Mouse (Mus musculus) ZHBTc4 (cell line): ENCODE measurements around the gene Hoxc11.

Experiments used
- DNase-seq: peaks from one replicate; pipeline ENCODE4 v3.0.0-alpha.2; 2011; ENCODE audit warnings: low read depth, low spot score

Hoxc11 gene

DNA sequence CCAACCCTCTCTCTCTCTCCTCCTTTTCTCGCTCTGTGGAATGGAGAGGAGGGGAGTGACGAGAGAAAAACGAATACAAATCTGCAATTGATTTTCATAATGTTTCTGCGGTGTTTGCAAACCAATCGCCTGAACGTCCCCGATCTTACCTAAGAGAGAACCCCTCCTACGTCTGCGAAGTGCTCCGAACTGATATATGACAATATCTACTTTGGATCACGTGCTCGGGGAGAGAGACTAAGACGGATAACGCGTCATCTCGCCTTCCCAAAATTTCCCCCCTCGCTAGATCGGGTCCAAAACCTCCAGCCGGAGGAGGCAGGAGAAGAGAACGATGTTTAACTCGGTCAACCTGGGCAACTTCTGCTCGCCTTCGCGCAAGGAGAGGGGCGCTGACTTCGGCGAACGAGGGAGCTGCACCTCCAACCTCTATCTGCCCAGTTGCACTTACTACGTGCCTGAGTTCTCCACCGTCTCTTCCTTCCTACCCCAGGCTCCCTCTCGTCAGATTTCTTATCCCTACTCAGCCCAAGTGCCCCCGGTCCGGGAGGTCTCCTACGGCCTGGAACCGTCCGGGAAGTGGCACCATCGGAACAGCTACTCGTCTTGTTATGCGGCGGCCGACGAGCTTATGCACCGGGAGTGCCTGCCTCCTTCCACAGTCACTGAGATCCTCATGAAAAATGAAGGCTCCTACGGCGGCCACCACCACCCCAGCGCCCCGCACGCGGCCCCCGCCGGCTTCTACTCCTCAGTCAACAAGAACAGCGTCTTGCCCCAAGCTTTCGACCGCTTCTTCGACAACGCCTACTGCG, at the start of gene Hoxc11:
Gene Hoxc11 (plus strand): TSS at position 236 of the 815 bp plus-strand sequence.
- DNase-seq, result peak; percentile 72

DNA sequence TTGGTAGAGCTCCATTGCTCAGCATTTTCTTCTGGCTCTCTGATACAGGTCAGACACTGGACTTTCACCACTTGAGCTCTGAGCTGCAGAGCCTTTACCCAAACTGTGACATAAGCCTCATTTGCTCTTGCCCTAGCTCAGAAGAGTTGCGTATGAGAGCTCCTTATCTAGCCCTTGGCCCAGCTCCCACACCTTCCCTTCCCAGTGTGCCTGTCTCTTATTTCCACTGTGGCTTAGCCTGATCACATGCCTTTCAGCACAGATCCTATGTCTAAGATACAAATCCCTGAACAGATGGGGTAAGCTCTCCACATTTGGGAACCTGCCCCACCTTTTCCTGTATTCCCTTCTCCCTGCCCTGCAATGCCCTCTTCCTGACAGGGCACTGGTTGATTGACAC, 49.3 kb upstream of the Hoxc11 start:
- no peak for DNase-seq

DNA sequence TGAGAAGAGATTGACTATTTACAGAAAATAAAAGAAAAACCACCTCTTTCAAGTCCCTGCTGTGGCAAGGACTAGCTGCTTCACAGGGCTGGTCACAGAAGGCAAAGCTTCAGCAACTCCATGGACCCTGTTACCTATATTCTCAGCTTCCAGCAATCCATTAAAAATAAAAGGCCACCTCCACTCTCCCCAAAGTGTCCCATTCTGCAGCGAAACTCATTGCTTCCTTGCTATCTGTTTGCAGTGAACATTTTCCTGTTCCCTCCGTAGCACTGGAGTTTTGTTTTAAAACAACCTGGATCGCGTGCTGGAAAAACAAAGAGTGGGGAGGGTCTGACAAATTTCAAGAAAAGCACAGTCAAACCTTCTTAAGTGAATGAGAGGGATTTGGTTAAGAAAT, 44.7 kb upstream of the Hoxc11 start:
- DNase-seq, result no peak

DNA sequence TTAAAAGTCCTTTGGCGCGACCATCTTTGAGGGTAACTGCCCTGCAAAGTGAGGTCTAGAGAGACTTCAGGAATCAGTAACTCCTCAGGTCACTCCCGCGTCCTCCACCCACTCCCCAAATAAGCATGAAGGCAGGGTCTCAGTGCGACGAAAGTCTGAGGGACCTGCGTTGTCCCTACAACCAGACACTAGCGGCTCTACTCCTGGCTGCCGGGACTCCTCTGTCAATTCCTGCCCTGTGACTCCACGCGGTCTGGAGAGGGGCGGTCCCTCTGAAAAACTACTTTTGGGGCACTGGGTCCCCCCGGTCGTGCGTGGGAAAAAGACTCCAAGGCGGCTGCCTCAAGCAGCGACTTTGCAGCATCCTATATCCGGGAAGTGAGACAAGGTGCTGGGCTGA, 44.2 kb upstream of the Hoxc11 start:
- DNase-seq, result peak; percentile 47

DNA sequence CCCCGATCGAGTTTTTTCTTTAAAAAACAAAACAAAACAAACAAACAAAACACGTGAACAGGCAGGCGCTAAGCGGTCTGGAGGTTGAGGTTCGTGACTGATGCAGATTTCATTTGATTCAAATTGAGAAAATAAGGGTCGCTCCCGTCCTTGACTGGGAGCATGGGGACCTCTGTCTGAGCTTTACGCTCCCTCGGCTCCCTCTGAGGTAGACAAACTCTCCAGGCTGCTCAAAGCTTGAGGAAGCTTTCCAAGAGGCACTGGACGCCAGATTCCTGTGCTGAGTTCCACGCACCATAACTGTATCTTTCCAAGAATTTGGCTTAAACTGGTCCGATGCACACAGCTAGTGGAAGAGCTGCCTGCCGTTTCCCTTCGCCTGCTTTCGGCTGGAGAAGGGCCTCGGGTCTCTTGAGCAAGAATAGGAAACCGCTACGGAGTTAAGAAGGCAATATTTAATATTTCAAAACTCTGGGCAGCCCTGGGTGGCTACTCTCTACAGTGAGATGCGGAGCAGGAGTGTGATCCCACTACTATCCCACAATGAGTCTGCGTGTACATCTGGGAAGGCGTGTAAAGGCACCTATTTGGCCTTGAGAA, 43.6 kb upstream of the Hoxc11 start:
- peak; percentile 49 for DNase-seq

DNA sequence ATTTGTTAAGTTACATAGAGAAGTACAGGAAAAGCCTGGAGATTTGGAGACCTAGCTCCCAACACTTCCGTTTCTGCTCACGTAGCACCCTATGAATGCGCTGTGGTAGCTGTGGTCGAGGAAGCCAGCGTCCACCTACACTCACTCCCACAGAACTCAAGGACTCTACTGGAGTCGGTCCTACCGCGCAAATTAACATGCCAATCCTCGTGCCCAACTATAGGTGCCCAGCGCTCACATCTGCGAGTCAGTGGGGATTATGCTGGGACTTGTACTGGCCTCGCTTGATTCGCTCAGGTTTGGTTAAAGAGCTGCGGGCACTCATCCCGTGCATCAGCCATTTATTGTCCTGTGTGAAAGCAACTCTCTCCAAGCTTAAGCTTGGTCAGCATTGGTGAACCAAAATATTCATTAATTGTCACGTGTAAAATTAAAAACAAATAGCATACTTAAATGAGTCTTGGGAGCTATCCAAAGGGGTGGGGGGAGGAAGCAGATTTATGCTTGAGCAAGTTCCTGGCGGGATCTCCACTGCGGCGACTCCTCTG, 41.1 kb upstream of the Hoxc11 start:
- DNase-seq, result peak; percentile 25

DNA sequence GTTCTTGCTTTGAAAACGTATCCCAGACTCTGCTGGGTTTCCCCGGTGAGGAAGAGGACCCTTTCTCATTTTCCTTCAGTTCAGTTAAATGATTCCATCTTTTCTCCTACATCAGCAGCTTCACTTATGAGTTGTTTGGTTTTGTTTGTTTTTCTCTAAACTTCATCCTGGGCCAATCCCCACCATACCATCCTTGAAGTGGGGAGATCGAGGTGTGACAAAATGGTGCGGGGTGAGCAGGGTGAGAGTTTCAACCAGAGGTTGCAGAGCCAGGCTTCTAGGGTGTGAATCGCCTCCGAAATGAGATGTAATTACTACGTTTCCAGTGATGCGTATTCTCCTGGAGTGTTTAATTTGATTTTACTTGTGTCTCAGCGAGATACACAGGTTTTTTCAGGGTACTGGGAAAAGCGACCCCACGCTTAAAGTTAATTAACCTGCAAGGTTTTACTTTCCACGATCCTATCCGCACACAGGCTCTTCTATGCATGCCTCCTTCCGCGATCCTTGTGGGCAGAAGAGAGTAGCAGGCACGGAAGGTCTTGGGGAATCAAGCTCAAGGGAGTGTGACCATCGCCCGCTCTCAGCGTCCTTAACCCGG, 36.2 kb upstream of the Hoxc11 start:
- no peak for DNase-seq

DNA sequence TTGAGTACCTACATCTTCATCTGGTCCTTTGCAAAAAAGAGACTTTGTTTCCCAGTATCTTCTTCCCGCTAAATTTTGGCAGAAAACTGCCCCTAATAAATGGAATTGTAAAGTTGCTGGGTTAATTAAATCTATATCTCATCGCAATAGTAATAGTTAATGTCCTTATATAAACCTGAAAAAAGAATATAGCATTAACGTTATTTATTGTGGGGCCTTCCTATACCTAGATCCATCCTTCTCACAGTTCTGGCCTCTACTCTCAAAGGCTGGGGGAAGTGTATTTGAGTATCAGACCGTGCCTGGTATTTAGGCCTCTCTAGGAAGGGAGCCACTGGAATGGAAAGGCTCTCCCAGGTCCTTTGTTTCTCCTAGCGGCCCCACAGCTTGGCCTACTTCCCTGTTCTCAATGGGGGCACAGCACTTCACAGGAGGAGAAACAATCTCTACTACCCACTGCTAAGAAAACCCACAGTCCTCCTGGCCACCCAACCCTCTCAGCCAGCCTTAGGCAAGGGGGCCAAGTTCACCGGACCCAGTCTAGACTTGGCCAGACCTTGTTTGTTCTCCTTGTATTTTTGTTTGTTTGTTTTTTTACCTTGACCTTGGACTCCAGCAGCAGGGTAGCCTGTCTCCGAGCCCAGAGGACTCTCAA, 35.5 kb upstream of the Hoxc11 start:
- no peak for DNase-seq

DNA sequence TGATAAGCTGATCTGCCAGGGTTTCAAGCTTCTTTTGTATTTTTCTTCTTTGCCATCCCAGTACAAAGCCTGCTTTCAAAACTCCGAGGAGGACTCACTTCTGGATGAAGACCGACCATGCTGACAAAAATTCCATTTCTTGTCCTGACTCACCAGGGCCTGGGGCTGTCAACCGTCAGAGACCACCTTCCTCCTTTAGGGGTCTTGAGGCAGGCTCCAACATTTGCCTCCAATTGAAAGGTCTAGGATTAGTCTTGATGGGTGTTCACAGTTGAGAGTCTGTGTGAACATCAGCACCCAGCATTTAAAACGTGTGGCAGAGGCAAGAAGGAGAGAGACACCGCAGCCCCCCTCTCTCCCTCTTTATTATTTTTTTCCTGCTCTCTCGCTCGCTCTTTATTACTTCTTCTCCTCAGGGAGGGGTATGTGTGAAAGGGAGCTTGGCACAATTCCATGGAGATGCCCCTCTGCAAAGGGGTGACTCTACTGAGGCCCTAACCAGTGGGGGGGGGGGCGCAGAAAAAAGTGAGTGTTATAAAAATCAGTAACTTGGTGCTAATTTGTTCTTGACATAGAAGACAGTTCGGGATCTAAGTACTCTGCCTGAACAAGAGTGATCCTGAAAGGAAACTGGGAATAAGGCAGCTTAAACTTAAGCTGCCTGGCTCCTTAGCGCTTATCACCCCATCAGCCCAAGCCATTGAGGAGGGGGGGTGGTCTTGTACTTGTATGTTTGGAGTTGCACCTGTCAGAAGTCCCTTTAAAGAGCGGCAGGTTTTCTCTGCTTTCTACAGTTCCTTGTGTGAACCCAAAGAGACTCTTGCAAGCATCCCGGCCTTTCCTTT, 34.7 kb upstream of the Hoxc11 start:
- DNase-seq, result no peak

DNA sequence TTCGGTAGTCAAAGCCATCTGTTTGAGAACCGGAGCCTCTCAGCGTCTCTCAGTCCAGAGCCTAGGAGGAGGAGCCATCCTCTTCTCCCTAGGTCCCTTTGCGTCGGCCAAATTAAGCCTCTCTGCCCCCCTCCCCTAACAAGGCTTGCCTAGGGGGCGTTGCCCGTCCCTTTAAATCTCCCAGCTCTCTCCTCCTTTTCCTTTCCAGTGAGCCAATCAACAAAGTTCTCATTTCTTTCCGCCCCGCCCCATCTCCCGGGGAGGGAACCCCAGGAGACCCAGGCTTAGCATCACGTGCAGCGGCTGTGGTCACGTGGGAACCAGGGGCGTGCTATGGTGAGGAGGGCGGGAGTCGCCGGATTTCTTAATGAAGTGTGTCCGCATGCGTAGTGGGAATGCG, 33.6 kb upstream of the Hoxc11 start:
- DNase-seq, result peak; percentile 100

DNA sequence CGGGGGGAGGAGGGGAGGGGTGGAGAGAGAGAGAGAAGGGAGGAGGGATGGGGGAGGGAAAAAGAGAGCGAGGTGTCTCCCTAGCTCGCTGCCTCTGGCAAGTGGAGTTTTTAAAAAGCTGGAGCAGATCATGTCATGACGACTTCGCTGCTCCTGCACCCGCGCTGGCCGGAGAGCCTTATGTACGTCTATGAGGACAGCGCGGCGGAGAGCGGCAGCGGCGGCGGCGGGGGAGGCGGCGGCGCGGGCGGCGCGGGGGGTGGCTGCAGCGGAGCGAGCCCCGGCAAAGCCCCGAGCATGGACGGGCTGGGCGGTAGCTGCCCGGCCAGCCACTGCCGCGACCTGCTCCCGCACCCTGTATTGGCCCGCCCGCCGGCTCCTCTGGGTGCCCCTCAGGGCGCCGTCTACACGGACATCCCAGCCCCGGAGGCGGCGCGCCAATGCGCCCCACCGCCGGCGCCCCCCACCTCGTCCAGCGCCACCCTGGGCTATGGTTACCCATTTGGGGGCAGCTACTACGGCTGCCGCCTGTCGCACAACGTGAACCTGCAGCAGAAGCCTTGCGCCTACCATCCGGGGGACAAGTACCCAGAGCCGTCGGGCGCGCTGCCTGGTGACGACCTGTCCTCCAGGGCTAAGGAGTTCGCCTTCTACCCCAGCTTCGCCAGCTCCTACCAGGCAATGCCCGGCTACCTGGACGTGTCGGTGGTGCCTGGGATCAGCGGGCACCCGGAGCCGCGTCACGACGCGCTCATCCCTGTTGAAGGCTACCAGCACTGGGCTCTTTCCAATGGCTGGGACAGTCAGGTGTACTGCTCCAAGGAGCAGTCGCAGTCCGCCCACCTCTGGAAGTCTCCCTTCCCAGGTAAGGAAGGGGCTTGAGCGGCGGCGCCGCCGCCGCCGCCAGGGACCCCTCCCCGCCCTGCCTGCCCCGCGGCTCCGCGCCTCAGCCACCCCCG, 32.9 kb upstream of the Hoxc11 start, which contains the start of gene Hoxc13:
Gene Hoxc13 (plus strand): TSS at position 51 of the 959 bp plus-strand sequence.
- peak; percentile 70 for DNase-seq

DNA sequence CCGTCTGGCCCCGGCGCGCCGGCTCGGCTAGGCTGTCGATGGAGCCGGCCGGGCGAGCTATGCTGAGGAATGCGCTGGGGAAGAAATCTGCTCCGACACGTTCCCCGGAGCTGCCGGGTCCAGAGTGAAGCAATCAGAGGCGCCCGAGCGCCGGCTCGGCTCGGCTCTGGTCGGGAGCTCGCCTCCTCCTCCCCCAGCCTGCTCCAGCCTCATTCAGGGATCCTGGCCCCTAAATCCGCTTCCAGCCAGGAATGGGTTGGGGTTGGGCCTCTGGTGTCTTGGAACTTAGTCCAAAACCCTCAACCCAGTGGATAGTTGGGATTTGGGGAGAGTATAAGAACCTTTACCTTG, 32.2 kb upstream of the Hoxc11 start:
- DNase-seq, result no peak

DNA sequence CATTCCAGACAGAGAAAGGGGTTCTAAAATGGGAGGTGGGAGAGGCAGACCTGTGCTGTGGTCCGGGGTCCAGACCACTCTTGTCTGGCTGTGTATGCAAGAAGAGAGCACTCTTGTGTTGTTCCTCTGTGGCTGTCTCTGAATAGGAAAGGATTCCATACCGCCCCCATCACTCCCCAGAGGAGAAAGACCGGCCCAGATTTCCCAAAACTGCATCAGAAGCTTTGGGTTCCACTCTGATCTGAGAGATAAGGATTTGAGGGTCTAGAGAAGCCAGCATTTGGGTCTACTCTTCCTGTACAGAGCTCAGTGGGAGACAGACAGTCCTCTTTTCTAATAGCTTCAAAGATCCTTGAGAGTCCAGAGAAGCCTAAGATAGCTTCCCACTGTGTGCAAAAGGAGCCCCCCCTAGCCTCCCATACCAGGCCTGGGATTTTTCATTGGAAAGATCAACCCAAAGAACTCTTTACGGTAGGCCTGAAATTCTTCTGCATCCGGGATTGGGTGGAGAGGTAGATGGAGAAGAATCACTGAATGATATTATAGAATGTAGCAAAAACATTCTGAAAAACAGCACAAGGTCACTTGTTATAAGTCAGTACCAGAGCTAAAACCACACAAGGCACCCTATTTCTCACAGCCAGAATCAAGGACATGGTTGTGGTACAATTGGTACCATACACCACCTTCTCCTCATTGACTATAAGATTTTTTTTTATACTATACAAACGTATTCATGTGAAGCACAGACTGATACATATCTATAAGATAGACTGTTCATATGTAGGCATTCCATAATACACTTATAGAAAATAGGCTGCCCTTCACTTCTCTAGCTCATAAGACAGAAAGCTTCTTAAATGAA, 31.4 kb upstream of the Hoxc11 start:
- DNase-seq, result no peak

DNA sequence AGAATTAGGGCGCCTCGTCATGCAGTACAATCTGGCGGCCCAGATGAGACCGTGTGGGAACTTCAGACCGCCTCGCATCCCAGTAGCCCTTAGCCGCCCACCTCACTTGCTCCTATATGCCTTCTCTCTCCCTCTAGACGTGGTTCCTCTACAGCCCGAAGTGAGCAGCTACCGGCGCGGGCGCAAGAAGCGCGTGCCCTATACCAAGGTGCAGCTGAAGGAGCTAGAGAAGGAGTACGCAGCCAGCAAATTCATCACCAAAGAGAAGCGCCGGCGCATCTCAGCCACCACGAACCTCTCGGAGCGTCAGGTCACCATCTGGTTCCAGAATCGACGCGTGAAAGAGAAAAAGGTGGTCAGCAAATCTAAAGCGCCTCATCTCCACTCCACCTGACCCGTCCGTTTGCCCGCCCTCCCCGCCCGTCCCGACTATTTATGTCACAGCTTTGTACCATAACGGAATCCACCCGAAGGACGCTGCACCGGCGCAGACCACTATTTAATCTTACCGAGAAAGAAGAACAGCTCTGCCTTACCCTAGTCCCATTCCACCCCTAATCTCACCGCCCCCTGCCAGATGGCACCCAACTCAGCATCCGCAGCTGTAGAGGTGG, 27.1 kb upstream of the Hoxc11 start:
- DNase-seq, result peak; percentile 33

DNA sequence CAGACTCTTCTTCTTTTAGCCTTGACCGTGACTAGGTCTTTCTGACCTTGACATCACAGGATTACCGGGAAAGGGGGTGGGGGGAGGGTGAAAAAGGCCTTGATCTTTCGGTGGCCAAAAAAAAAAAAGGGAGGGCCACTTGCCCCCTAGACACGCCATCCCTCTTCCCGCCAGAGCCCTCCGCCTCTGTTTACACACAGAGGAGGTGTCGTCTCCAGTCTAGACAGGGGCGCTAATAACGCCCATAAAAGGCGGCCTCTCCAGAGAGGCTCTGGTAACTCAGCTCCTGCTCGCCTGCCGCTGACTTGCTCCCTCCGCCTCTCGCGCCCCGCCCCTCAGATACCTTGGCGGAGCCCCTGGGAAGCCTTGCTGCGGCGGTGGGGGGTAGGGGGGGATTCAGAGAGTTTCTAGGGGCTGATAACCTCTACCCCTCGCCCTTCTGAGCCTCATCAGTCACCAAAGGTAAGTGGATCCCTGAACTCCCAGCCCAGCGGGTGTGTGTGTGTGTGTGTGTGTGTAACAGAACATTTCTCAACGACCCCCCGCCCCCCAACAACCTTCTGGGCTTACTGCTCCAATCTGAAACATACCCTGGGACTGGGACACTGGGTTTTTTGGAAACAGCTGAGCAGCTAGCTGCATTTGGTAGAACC, 22.4 kb upstream of the Hoxc11 start:
- DNase-seq, result peak; percentile 98

DNA sequence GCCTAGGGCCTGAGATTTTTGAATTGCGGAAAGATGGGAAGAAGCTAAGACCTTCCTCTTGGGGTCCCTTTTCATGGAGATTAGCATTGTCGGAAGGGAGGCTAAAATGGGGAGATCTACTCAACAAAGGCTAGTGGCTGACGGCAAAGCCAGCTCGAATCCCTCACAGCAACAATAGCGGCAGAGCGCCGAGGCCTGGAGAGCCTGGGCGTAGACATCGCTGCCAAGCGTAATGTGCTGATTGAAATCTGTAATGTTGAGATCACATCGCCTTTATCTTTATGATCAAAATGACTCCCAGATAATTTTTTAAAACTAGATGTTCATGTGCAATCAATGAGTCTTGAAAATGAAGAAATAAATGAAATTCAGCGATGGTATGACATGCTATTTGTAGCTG, 19.8 kb upstream of the Hoxc11 start:
- DNase-seq, result peak; percentile 44

DNA sequence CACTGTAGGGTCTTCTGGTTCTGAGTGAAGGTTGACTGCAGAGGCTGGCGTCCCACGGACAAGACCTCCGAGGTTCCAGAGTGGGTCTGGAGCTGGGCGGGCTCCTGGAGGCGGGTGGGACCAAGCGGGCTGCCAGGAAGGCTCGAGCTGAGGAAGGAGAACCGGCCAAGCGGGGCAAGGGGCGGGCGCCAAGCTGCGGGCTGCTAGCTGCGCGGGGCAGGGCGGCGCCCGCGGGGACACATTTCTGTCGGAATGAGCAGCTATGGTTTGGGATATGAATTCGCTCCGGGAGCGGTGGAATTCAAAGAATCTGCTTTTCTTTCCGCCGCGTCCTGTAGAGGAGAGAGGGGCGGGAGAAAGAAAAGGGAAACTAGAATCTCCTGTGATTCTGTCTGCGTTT, 19.3 kb upstream of the Hoxc11 start:
- DNase-seq, result peak; percentile 82
